Mouse (Mus musculus): ENCODE data around the gene Ubl3. TPM values are rescaled to one million over a fixed set of nuclear protein-coding genes. Genes with fewer than 3 reads are reported as not detected.

The Ubl3 gene
- polyA plus RNA-seq, 1 experiment from 2014 or later: 27.0 TPM

DNA sequence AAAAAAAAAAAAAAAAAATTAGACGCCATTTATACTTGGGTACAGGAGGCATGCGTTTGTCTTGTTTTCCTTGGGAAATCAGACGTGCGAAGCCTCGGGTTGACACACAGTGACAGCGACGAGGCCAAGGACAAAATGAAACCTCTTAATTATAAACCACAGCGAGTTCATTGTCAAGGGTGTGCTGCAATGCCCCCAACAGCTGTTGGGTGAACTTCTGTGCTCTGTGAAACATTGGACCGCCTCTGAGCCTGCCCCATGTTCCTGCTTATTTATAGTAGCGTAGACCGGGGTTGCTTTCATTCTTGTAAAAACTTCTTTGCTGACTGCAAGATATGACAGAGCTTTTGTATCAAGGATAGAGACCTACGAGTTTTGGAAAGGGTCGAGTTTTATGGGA lies 16.9 kb upstream of the Ubl3 start:
- Histone ChIP-seq H3K9me3 (ENCODE audit: control insufficient read depth, low read length) (no peaks in the 10 kb centered on the region), H3K4me3 (ENCODE audit: low read length) (no peak overlapping the region), H3K4me2 (ENCODE audit: low read depth, low read length) (no peak overlapping the region), H3K9ac (ENCODE audit: low read depth, low read length) (no peak overlapping the region), H3K36me3 (ENCODE audit: control insufficient read depth, insufficient read depth, low read length) (no peaks in the 10 kb centered on the region), H3K4me1 (ENCODE audit: control insufficient read depth, insufficient read depth, low read length) (no peaks in the 10 kb centered on the region), H3K27ac (ENCODE audit: low read length) (no peak overlapping the region), H3K27me3 (replicated peaks; ENCODE audit: control insufficient read depth, insufficient read depth, low read length) (no peaks in the 10 kb centered on the region)
- 72% methylated on average over 13 of the region's 13 CpGs for WGBS
- ATAC-seq: no peak

DNA sequence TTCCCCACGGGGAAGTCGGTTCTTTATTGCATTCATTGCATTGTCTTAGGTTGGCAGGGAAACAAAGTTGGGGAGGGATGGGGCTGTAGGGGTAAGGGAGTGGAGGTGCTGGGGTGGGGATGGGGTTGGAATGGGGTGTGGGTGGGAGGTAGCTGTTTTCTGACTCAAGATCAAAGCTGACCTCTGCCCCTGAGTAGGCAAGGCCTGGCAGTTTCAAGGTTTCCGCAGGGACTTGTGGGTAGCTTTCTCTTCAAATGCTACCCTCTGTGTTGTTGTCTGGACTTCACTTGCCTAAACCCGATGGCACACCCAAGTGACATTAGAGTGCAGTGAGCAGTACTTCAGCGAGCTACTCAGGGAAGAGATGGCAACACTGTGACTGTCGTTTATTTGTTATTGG lies 13.0 kb upstream of the Ubl3 start:
- no peak for ATAC-seq
- Histone ChIP-seq H3K27me3 (replicated peaks; ENCODE audit: control insufficient read depth, insufficient read depth, low read length) (no peaks in the 10 kb centered on the region), H3K4me1 (ENCODE audit: control insufficient read depth, insufficient read depth, low read length) (no peaks in the 10 kb centered on the region), H3K36me3 (ENCODE audit: control insufficient read depth, insufficient read depth, low read length) (no peaks in the 10 kb centered on the region), H3K4me3 (ENCODE audit: low read length) (no peak overlapping the region), H3K9me3 (ENCODE audit: control insufficient read depth, low read length) (no peaks in the 10 kb centered on the region), H3K27ac (ENCODE audit: low read length) (no peak overlapping the region), H3K9ac (ENCODE audit: low read depth, low read length) (no peak overlapping the region), H3K4me2 (ENCODE audit: low read depth, low read length) (no peak overlapping the region)
- WGBS: 37% methylated on average over 6 of the region's 6 CpGs

DNA sequence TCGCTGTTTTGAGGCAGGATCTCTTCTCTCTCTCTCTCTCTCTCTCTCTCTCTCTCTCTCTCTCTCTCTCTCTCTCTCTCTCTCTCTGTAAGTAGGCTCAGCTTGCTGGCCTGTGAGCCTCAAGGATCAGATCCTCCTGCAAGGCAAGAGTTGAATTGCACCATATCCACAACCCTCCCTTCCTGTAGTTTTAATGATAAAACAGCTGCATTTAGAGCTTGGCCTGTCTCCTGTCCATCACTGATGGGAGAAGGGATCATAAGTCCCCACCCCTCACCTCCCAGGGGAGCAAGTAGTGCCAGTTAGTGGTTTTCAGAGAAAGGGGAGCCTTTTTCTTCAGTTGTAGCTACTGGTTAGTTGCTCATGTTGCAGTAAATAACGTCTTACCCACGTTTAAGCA lies 11.5 kb upstream of the Ubl3 start:
- no peaks in the 10 kb centered on the region for H3K36me3 ChIP-seq (ENCODE audit: control insufficient read depth, insufficient read depth, low read length)
- H3K4me2 ChIP-seq (ENCODE audit: low read depth, low read length): no peak overlapping the region
- H3K9ac ChIP-seq (ENCODE audit: low read depth, low read length): no peak overlapping the region
- no peak overlapping the region for H3K4me3 ChIP-seq (ENCODE audit: low read length)
- no peaks in the 10 kb centered on the region for H3K9me3 ChIP-seq (ENCODE audit: control insufficient read depth, low read length)
- no peaks in the 10 kb centered on the region for H3K4me1 ChIP-seq (ENCODE audit: control insufficient read depth, insufficient read depth, low read length)
- no peak overlapping the region for H3K27ac ChIP-seq (ENCODE audit: low read length)
- no peak for ATAC-seq
- WGBS: 78% methylated on average over 3 of the region's 3 CpGs
- H3K27me3 ChIP-seq (replicated peaks; ENCODE audit: control insufficient read depth, insufficient read depth, low read length): no peaks in the 10 kb centered on the region

DNA sequence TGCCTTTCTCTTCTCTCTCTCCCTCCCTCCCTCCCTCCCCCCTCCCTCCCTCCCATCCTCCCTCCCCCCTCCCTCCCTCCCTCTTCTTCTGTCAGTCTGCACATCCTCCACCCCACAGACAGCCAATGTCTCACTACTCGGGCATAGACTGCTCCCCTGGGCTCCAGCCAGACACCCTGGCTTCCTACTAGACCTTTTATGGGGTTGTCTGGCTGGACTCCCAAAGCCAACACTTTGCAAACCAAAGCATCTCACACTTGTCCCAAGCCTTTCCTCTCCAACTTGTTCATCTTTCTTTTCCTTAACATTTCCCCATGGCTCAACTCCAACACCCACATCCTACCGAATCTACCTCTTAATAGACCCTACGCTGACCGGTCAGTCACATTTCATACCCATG lies 10.7 kb upstream of the Ubl3 start:
- Histone ChIP-seq H3K4me1 (ENCODE audit: control insufficient read depth, insufficient read depth, low read length) (no peaks in the 10 kb centered on the region), H3K36me3 (ENCODE audit: control insufficient read depth, insufficient read depth, low read length) (no peaks in the 10 kb centered on the region), H3K4me3 (ENCODE audit: low read length) (no peak overlapping the region), H3K27me3 (replicated peaks; ENCODE audit: control insufficient read depth, insufficient read depth, low read length) (no peaks in the 10 kb centered on the region), H3K27ac (ENCODE audit: low read length) (no peak overlapping the region), H3K9ac (ENCODE audit: low read depth, low read length) (no peak overlapping the region), H3K9me3 (ENCODE audit: control insufficient read depth, low read length) (no peaks in the 10 kb centered on the region), H3K4me2 (ENCODE audit: low read depth, low read length) (no peak overlapping the region)
- 78% methylated on average over 4 of the region's 4 CpGs for WGBS
- no peak for ATAC-seq

DNA sequence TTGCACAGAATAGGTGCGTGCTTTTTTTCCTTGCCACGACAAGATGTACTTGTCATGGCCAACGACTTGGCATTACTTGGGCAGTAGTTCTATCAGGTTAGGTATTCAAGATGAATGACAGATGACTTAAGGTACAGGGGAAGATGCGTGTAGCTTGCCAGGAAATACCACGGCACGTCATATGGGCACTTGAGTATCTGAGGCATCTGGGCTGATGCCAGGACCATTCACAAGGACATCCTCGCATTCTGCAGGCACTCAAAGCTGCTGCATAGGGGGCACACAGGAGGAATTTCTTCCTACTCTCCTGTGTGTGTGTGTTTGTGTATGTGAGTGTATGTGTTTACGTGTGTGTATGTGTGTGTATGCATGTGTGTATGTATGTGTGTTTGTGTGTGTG lies 9.6 kb upstream of the Ubl3 start:
- Histone ChIP-seq H3K27me3 (replicated peaks; ENCODE audit: control insufficient read depth, insufficient read depth, low read length) (no peaks in the 10 kb centered on the region), H3K27ac (ENCODE audit: low read length) (no peak overlapping the region), H3K4me3 (ENCODE audit: low read length) (no peak overlapping the region), H3K4me2 (ENCODE audit: low read depth, low read length) (no peak overlapping the region), H3K9me3 (ENCODE audit: control insufficient read depth, low read length) (no peaks in the 10 kb centered on the region), H3K4me1 (ENCODE audit: control insufficient read depth, insufficient read depth, low read length) (no peaks in the 10 kb centered on the region), H3K9ac (ENCODE audit: low read depth, low read length) (no peak overlapping the region), H3K36me3 (ENCODE audit: control insufficient read depth, insufficient read depth, low read length) (no peaks in the 10 kb centered on the region)
- no peak for ATAC-seq
- 83% methylated on average over 8 of the region's 8 CpGs for WGBS

DNA sequence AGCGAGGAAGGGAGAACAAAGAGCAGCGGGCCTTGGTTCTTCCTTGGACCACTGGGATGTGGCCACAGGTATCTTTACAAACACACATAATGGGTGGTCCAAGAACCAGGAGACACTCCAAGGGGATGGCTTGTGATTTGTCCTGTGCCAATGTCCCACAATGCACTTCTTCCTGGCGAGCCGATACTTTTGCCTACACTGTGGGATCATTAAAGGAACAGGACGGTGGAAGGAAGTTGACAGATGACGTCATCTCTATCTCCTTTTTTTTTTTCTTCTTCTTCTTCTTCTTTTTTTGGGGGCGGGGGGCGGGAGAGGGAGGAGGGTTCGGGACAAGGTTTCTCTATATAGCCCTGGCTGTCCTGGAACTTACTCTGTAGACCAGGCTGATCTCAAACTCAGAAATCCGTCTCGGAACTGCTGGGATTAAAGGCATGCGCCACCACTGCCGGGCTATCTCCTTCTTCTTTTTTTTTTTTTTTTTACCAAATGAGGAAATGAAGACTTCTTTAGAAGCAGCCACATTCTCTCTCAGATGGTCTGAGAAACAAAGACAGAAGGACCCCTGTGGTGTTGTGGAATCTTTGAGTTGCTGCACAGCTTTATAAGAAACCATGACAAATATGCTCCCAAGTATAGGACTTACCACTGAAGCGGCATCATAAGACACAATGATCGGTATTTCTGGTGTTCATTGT lies 6.8 kb upstream of the Ubl3 start:
- Histone ChIP-seq H3K9ac (ENCODE audit: low read depth, low read length) (no peak overlapping the region), H3K4me1 (ENCODE audit: control insufficient read depth, insufficient read depth, low read length) (no peaks in the 10 kb centered on the region), H3K4me2 (ENCODE audit: low read depth, low read length) (no peak overlapping the region), H3K27ac (ENCODE audit: low read length) (no peak overlapping the region), H3K36me3 (ENCODE audit: control insufficient read depth, insufficient read depth, low read length) (no peaks in the 10 kb centered on the region), H3K4me3 (ENCODE audit: low read length) (no peak overlapping the region), H3K27me3 (replicated peaks; ENCODE audit: control insufficient read depth, insufficient read depth, low read length) (no peaks in the 10 kb centered on the region), H3K9me3 (ENCODE audit: control insufficient read depth, low read length) (no peaks in the 10 kb centered on the region)
- ATAC-seq: no peak
- 81% methylated on average over 15 of the region's 15 CpGs for WGBS

DNA sequence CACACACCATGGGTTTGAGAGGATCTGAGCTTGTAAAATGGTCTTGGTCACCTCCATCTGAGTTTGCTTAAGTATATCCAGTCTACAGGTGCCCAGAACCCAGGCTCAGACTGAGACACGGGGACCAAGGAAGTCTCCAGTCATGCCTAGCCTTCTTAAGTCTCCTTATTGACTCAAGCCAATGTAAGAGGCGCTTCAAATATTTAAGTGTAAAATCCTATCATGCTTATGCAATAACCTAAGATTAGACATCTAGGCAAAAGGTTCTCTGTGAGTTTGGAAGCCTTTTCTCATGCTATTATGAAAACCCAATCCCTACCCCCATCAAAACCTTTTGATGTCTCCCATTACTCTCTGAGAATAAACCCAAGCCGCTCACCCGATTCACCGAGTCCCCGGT lies 5.9 kb upstream of the Ubl3 start:
- no peak overlapping the region for H3K4me3 ChIP-seq (ENCODE audit: low read length)
- H3K9ac ChIP-seq (ENCODE audit: low read depth, low read length): no peak overlapping the region
- no peaks in the 10 kb centered on the region for H3K4me1 ChIP-seq (ENCODE audit: control insufficient read depth, insufficient read depth, low read length)
- no peaks in the 10 kb centered on the region for H3K27me3 ChIP-seq (replicated peaks; ENCODE audit: control insufficient read depth, insufficient read depth, low read length)
- H3K27ac ChIP-seq (ENCODE audit: low read length): no peak overlapping the region
- H3K9me3 ChIP-seq (ENCODE audit: control insufficient read depth, low read length): no peaks in the 10 kb centered on the region
- H3K4me2 ChIP-seq (ENCODE audit: low read depth, low read length): no peak overlapping the region
- WGBS: 87% methylated on average over 6 of the region's 6 CpGs
- no peak for ATAC-seq
- H3K36me3 ChIP-seq (ENCODE audit: control insufficient read depth, insufficient read depth, low read length): no peaks in the 10 kb centered on the region

DNA sequence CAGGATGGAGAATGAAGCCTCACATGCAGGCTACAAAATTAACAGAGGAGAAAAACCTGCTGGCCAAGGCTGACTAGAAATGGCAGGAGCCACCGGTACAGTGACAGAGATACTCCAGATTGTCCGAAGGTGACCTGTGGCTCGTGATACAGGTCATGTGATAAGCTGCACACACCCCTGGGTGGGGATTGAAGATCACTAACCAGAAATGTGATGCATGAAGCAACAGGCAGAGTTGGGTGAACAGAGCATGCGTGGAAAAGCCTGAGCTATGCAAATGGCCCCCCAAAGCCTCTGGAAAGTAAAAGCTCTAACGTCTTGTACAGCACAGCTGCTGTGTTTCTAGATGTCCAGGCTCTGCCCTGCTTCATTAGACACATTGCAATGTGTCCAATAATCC lies 3.9 kb upstream of the Ubl3 start:
- Histone ChIP-seq H3K27ac (ENCODE audit: low read length) (no peak overlapping the region), H3K4me1 (ENCODE audit: control insufficient read depth, insufficient read depth, low read length) (no peaks in the 10 kb centered on the region), H3K4me3 (ENCODE audit: low read length) (no peak overlapping the region), H3K9ac (ENCODE audit: low read depth, low read length) (no peak overlapping the region), H3K36me3 (ENCODE audit: control insufficient read depth, insufficient read depth, low read length) (no peaks in the 10 kb centered on the region), H3K27me3 (replicated peaks; ENCODE audit: control insufficient read depth, insufficient read depth, low read length) (no peaks in the 10 kb centered on the region), H3K9me3 (ENCODE audit: control insufficient read depth, low read length) (no peaks in the 10 kb centered on the region), H3K4me2 (ENCODE audit: low read depth, low read length) (no peak overlapping the region)
- no peak for ATAC-seq
- 66% methylated on average over 5 of the region's 5 CpGs for WGBS

DNA sequence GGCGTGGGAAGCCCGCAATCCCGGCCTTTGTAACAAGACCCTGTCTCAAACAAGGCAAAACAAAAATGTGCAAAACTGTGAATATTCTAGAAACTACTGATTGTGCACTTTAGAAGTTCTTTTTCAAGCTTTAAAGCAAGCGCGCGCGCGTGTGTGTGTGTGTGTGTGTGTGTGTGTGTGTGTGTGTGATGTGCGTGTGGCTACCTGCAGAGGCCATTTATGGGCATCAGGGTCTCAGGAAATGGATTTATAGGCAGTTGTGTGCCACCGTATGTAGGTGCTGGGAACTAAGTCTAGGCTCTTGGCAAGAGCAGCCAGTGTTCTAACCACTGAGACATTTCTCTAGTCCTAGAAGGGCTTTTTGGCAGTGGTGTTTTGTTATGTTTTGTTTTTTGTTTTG lies 2.6 kb upstream of the Ubl3 start:
- Histone ChIP-seq H3K27me3 (replicated peaks; ENCODE audit: control insufficient read depth, insufficient read depth, low read length) (no peaks in the 10 kb centered on the region), H3K9me3 (ENCODE audit: control insufficient read depth, low read length) (no peaks in the 10 kb centered on the region), H3K4me2 (ENCODE audit: low read depth, low read length) (no peak overlapping the region), H3K36me3 (ENCODE audit: control insufficient read depth, insufficient read depth, low read length) (no peaks in the 10 kb centered on the region), H3K27ac (ENCODE audit: low read length) (no peak overlapping the region), H3K4me1 (ENCODE audit: control insufficient read depth, insufficient read depth, low read length) (peaks cover 3% of the 10 kb centered on the region), H3K4me3 (ENCODE audit: low read length) (no peak overlapping the region), H3K9ac (ENCODE audit: low read depth, low read length) (no peak overlapping the region)
- no peak for ATAC-seq
- 80% methylated on average over 10 of the region's 10 CpGs for WGBS

DNA sequence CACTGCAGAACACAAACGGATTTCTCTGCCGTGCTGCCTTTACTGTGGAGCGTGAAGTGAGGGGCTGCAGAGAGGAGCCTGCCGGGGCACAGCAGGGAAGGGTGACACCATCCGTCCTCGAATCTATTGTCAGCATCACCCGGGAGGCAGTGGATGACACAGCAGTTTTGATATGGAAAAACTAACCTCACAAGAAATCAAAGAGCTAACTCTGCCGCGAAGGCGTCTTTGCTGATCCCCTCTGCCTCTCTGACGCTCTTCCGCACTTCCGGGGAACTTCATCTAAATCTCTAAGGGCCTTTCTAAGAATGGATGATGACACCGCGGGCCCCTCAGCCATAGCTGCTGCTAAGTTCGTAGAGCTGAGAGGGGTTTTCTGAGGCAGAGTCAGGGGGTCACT lies 2.1 kb upstream of the Ubl3 start:
- H3K27ac ChIP-seq (ENCODE audit: low read length): no peak overlapping the region
- no peak overlapping the region for H3K4me3 ChIP-seq (ENCODE audit: low read length)
- no peaks in the 10 kb centered on the region for H3K9me3 ChIP-seq (ENCODE audit: control insufficient read depth, low read length)
- no peaks in the 10 kb centered on the region for H3K27me3 ChIP-seq (replicated peaks; ENCODE audit: control insufficient read depth, insufficient read depth, low read length)
- 15% methylated on average over 16 of the region's 16 CpGs for WGBS
- H3K4me1 ChIP-seq (ENCODE audit: control insufficient read depth, insufficient read depth, low read length): peaks cover 7% of the 10 kb centered on the region
- no peak overlapping the region for H3K4me2 ChIP-seq (ENCODE audit: low read depth, low read length)
- no peaks in the 10 kb centered on the region for H3K36me3 ChIP-seq (ENCODE audit: control insufficient read depth, insufficient read depth, low read length)
- no peak for ATAC-seq
- H3K9ac ChIP-seq (ENCODE audit: low read depth, low read length): no peak overlapping the region
